Mouse (Mus musculus) T-helper 17 cell (primary cell): ENCODE data around the gene BC051019.

ENCODE experiments used
- in situ Hi-C, 2 experiments: fragments of 300-600 bp; cut with MboI, MseI; formaldehyde crosslinking; loops; 1 replicate in 1 of 2; 2 replicates in 1 of 2; pipeline ENCODE4 v1.15.1; 2025; ENCODE audit warnings: high pct_unique_total_duplicates in 2 of 2

The BC051019 gene

GRCm38 (mm10) chr7:109723697-109724096 lies at the start of gene BC051019:
Gene BC051019 (minus strand): TSS chr7:109723850.
- in situ Hi-C loops = no loop called here

GRCm38 (mm10) chr7:109772251-109772650 lies 48.6 kb upstream of the BC051019 start:
- in situ Hi-C loops = no loop called here

GRCm38 (mm10) chr7:109768699-109769383 lies 45.2 kb upstream of the BC051019 start:
- in situ Hi-C loops = no loop called here

- in situ Hi-C loops = no loop called here
These were observed 44.1 kb upstream of the BC051019 start for GRCm38 (mm10) chr7:109767575-109768350.

GRCm38 (mm10) chr7:109764009-109764408 lies 40.4 kb upstream of the BC051019 start:
- in situ Hi-C loops = no loop called here

GRCm38 (mm10) chr7:109756291-109756690 lies 32.6 kb upstream of the BC051019 start:
- in situ Hi-C loops = no loop called here

- in situ Hi-C loops = no loop called here
These were observed 30.4 kb upstream of the BC051019 start for GRCm38 (mm10) chr7:109754034-109754433.

- in situ Hi-C loops = no loop called here
These were observed 28.6 kb upstream of the BC051019 start, which contains the start of gene Tmem9b for GRCm38 (mm10) chr7:109752008-109752925. Gene Tmem9b (minus strand): TSS chr7:109752875.

- in situ Hi-C loops = no loop called here
These were observed 27.9 kb upstream of the BC051019 start for GRCm38 (mm10) chr7:109751427-109752007.

- in situ Hi-C loops = loop anchor here in 1 of 2 experiments (5.0 kb wide), 2 partner anchors 40 kb away; no protein-coding TSS in a partner anchor
These were observed 24.1 kb upstream of the BC051019 start for GRCm38 (mm10) chr7:109747747-109748146.

GRCm38 (mm10) chr7:109741703-109742102 lies 18.1 kb upstream of the BC051019 start:
- in situ Hi-C loops = no loop called here

GRCm38 (mm10) chr7:109741060-109741459 lies 17.4 kb upstream of the BC051019 start:
- in situ Hi-C loops = no loop called here

- in situ Hi-C loops = no loop called here
These were observed 16.2 kb upstream of the BC051019 start for GRCm38 (mm10) chr7:109739822-109740370.

GRCm38 (mm10) chr7:109734806-109735205 lies 11.2 kb upstream of the BC051019 start:
- in situ Hi-C loops = no loop called here

GRCm38 (mm10) chr7:109731626-109732025 lies 8.0 kb upstream of the BC051019 start, which contains the start of gene Ascl3:
Gene Ascl3 (minus strand): TSS chr7:109731726.
- in situ Hi-C loops = no loop called here

GRCm38 (mm10) chr7:109723114-109723513 lies 536 bp downstream of the BC051019 start:
- in situ Hi-C loops = no loop called here

- in situ Hi-C loops = no loop called here
These were observed 1.0 kb downstream of the BC051019 start for GRCm38 (mm10) chr7:109722618-109723017.

- in situ Hi-C loops = no loop called here
These were observed 4.4 kb downstream of the BC051019 start for GRCm38 (mm10) chr7:109719286-109719685.

GRCm38 (mm10) chr7:109713434-109713982 lies 10.1 kb downstream of the BC051019 start:
- in situ Hi-C loops = no loop called here

GRCm38 (mm10) chr7:109712198-109712597 lies 11.5 kb downstream of the BC051019 start:
- in situ Hi-C loops = no loop called here

GRCm38 (mm10) chr7:109710069-109710468 lies 13.6 kb downstream of the BC051019 start:
- in situ Hi-C loops = no loop called here
